Mouse (Mus musculus): ENCODE measurements around the gene Fap. TPM values are rescaled to one million over a fixed set of nuclear protein-coding genes. Genes with fewer than 3 reads are reported as not detected.

Fap gene
- polyA plus RNA-seq, 1 experiment from 2014 or later: 7.1 TPM

GRCm38 (mm10) chr2:62460231-62460710 is 113.6 kb downstream of the Fap start:
- no peak overlapping the region for H3K9ac ChIP-seq (ENCODE audit: low read depth, low read length)
- H3K27me3 ChIP-seq (ENCODE audit: control insufficient read depth, insufficient read depth, low read length): no peaks in the 10 kb centered on the region
- DNase-seq (ENCODE audit: low spot score) (no peak), ATAC-seq (ENCODE audit: low FRiP score) (no peak)
- no peaks in the 10 kb centered on the region for H3K9me3 ChIP-seq (ENCODE audit: control insufficient read depth, low read length)
- no peak overlapping the region for H3K4me2 ChIP-seq (replicated peaks; ENCODE audit: low read depth, low read length)
- H3K4me1 ChIP-seq (replicated peaks; ENCODE audit: control insufficient read depth, insufficient read depth, low read length): no peaks in the 10 kb centered on the region
- no peak overlapping the region for H3K27ac ChIP-seq (ENCODE audit: low read depth, low read length)
- no peaks in the 10 kb centered on the region for H3K36me3 ChIP-seq (ENCODE audit: control insufficient read depth, insufficient read depth, low read length)
- no peak overlapping the region for H3K4me3 ChIP-seq (ENCODE audit: low read depth, low read length)
- WGBS: 88% methylated on average over 7 of the region's 7 CpGs

- Histone ChIP-seq H3K9ac (ENCODE audit: low read depth, low read length) (no peak overlapping the region), H3K4me2 (replicated peaks; ENCODE audit: low read depth, low read length) (no peak overlapping the region), H3K4me3 (ENCODE audit: low read depth, low read length) (no peak overlapping the region), H3K36me3 (ENCODE audit: control insufficient read depth, insufficient read depth, low read length) (no peaks in the 10 kb centered on the region), H3K27me3 (ENCODE audit: control insufficient read depth, insufficient read depth, low read length) (no peaks in the 10 kb centered on the region), H3K9me3 (ENCODE audit: control insufficient read depth, low read length) (no peaks in the 10 kb centered on the region), H3K27ac (ENCODE audit: low read depth, low read length) (no peak overlapping the region), H3K4me1 (replicated peaks; ENCODE audit: control insufficient read depth, insufficient read depth, low read length) (no peaks in the 10 kb centered on the region)
- no peak for ATAC-seq (ENCODE audit: low FRiP score)
- DNase-seq (ENCODE audit: low spot score): no peak
- WGBS: 76% methylated on average over 18 of the region's 18 CpGs
These were observed 114.4 kb downstream of the Fap start for GRCm38 (mm10) chr2:62459241-62460174.

- Histone ChIP-seq H3K36me3 (ENCODE audit: control insufficient read depth, insufficient read depth, low read length) (no peaks in the 10 kb centered on the region), H3K9me3 (ENCODE audit: control insufficient read depth, low read length) (no peaks in the 10 kb centered on the region), H3K4me2 (replicated peaks; ENCODE audit: low read depth, low read length) (no peak overlapping the region), H3K9ac (ENCODE audit: low read depth, low read length) (no peak overlapping the region), H3K27me3 (ENCODE audit: control insufficient read depth, insufficient read depth, low read length) (no peaks in the 10 kb centered on the region), H3K4me1 (replicated peaks; ENCODE audit: control insufficient read depth, insufficient read depth, low read length) (no peaks in the 10 kb centered on the region), H3K4me3 (ENCODE audit: low read depth, low read length) (no peak overlapping the region), H3K27ac (ENCODE audit: low read depth, low read length) (no peak overlapping the region)
- 51% methylated on average over 9 of the region's 9 CpGs for WGBS
- DNase-seq (ENCODE audit: low spot score): peak; percentile 47
- ATAC-seq (ENCODE audit: low FRiP score): no peak
These were observed 115.8 kb downstream of the Fap start for GRCm38 (mm10) chr2:62458070-62458469.

GRCm38 (mm10) chr2:62454991-62455390 is 118.9 kb downstream of the Fap start:
- Histone ChIP-seq H3K27ac (ENCODE audit: low read depth, low read length) (no peak overlapping the region), H3K9ac (ENCODE audit: low read depth, low read length) (no peak overlapping the region), H3K36me3 (ENCODE audit: control insufficient read depth, insufficient read depth, low read length) (no peaks in the 10 kb centered on the region), H3K4me3 (ENCODE audit: low read depth, low read length) (no peak overlapping the region), H3K9me3 (ENCODE audit: control insufficient read depth, low read length) (no peaks in the 10 kb centered on the region), H3K27me3 (ENCODE audit: control insufficient read depth, insufficient read depth, low read length) (no peaks in the 10 kb centered on the region), H3K4me2 (replicated peaks; ENCODE audit: low read depth, low read length) (no peak overlapping the region), H3K4me1 (replicated peaks; ENCODE audit: control insufficient read depth, insufficient read depth, low read length) (no peaks in the 10 kb centered on the region)
- DNase-seq (ENCODE audit: low spot score) (no peak), ATAC-seq (ENCODE audit: low FRiP score) (no peak)
- 89% methylated on average over 11 of the region's 11 CpGs for WGBS

GRCm38 (mm10) chr2:62454033-62454432 is 119.8 kb downstream of the Fap start:
- no peaks in the 10 kb centered on the region for H3K36me3 ChIP-seq (ENCODE audit: control insufficient read depth, insufficient read depth, low read length)
- DNase-seq (ENCODE audit: low spot score) (no peak), ATAC-seq (ENCODE audit: low FRiP score) (no peak)
- no peak overlapping the region for H3K9ac ChIP-seq (ENCODE audit: low read depth, low read length)
- no peaks in the 10 kb centered on the region for H3K4me1 ChIP-seq (replicated peaks; ENCODE audit: control insufficient read depth, insufficient read depth, low read length)
- no peak overlapping the region for H3K4me3 ChIP-seq (ENCODE audit: low read depth, low read length)
- no peak overlapping the region for H3K4me2 ChIP-seq (replicated peaks; ENCODE audit: low read depth, low read length)
- H3K9me3 ChIP-seq (ENCODE audit: control insufficient read depth, low read length): no peaks in the 10 kb centered on the region
- WGBS: 85% methylated on average over 6 of the region's 6 CpGs
- no peaks in the 10 kb centered on the region for H3K27me3 ChIP-seq (ENCODE audit: control insufficient read depth, insufficient read depth, low read length)
- no peak overlapping the region for H3K27ac ChIP-seq (ENCODE audit: low read depth, low read length)

Other genes starting within 250 kb of the Fap start
- gene Dpp4, start 161.8 kb downstream of the Fap start, polyA plus RNA-seq (2014; fragmentation: Nextera tagmentation; extraction: Ambion mirVana): 0.82 and 1.1 TPM in 2 replicates
- gene Gcg, start 90.4 kb downstream of the Fap start, polyA plus RNA-seq (2014; fragmentation: Nextera tagmentation; extraction: Ambion mirVana): 0.22 TPM in 1 of 2 replicates, not detected in the other
- gene Ifih1, start 72.2 kb upstream of the Fap start, polyA plus RNA-seq (2014; fragmentation: Nextera tagmentation; extraction: Ambion mirVana): 1.2 and 1.9 TPM in 2 replicates
- gene Gca, start 90.2 kb upstream of the Fap start, polyA plus RNA-seq (2014; fragmentation: Nextera tagmentation; extraction: Ambion mirVana): 2.2 and 2.8 TPM in 2 replicates

All from hindbrain, embryonic 11.5 days (tissue).